Mouse (Mus musculus) ovary, adult 18-20 months (tissue): ENCODE data around the gene Aldh3a2.
"Not testable (repeated sequence)": the region's sequence is repeated elsewhere in the genome, so short reads cannot be mapped to it uniquely, and the experiment has no call there.

Experiments used
- DNase-seq: peaks from one replicate; pipeline ENCODE4 v3.0.0; 2022; ENCODE audit warnings: low spot score, mixed read lengths

The Aldh3a2 gene

GRCm38 (mm10) chr11:61212102-61212501 is 55.2 kb downstream of the Aldh3a2 start:
- DNase-seq = no peak

GRCm38 (mm10) chr11:61208316-61208715 is 58.9 kb downstream of the Aldh3a2 start:
- DNase-seq = no peak

DNA sequence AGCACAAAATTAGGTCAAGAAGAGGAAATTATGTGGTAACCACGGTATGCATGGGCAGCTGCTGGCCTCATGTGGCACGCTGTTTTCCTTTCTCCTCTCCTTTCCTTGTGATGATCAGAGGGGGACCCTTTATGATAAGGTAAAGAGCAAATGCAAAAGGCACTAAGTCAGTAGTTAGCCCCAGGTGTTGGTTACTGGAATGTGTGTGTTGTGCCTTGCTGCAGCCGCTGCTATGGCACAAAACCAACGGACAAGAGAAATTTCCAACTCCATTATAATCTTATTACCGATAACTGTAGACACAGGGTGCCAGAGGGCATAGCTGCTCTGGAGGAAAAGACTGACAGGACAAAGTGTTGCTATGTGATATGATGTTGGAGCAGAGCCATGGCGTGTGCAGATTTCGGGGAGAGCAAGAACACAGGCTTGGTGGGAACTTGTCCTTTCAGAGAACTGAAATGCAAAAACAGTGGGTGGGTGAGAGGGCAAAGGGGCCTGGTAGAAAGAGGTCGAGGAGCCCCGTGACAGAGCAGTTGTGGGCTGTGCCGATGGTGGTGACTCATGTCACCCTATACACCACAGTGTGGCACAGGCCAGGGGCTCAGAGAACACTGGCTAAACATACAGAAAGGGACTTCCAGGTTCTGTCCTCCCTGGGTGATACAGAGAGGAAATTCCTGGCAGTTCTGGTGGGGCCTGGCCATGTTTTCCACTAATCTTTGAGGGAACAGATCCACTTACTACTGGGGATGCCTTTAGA is 59.6 kb downstream of the Aldh3a2 start, which contains the start of gene Aldh3a1:
TSS of gene Aldh3a1 (plus strand) at position 51 of the 760 bp plus-strand sequence.
- DNase-seq = no peak

DNA sequence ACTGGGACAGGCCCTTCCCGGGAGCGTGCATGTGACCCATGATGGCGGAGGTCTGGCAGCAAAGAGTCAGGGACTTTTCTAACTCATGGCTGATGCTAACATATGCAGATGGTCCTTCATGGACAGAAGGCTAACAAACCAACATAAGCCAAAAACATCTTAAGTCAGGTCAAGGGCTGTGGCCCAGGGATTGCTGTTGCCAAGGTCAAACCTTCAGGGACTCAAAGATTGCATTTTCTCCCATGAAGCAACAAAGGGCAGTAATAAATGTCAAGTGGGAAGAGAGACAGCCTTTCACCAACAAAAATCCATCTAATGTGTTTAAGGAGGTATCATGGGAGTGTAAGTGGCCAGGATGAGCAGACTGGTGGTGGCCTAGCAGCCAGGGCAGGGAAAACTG is 61.1 kb downstream of the Aldh3a2 start:
- no peak for DNase-seq

DNA sequence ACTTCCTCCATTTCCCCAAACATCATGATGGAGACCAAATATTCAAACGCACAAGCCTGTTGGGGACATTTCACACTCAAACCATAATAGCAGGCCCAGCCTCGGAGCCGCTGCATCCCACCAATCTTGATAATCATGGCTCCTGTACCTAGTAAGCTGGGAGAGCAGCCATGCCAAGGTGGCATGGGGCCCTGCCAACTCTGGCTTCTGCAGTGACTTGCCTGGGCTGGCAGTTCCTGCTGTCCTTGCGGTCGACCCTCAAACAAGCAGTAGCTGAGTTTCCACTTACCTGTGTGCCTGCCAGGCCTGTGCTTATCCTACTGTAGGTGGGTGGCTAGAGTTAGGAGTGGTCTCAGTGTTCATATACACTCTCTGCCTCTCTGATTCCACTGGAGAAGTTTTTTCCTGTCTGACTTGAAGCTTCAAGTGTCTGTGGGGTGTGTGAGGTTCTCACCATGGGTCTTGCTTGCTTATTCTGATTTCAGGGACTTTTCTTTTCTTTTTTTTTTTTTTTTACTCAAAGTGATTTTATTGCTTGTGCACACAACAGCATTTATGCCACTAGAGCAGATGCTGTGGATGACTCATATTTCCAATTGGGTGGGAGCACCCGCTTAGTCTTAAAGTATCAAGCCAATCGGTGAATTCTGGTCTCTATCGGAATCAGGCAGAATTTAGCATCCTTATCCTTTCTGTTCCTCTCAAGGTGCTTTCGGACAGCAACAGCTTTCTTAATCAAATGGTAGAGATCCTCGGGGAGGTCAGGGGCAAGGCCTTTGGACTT is 61.9 kb downstream of the Aldh3a2 start:
- no peak for DNase-seq

DNA sequence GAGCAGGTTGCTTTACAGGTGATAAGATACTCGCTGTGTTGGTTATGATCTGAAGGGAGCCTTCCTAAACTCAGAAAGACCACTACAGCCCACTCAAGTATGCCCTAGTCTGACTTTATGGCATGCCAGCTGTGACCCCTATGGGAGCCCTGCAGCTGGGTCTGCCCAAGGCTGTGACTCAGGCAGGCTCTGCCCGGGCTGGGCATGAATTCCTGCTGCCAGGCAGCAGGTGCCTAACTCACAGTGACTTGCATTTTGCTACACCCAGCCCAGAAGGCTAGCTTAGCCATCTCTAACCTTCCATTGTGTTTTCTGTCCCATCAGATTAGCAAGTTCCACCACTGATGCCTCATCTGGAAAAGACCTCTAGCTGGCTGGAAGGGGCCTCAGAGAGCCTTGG is 64.5 kb downstream of the Aldh3a2 start:
- DNase-seq = no peak

DNA sequence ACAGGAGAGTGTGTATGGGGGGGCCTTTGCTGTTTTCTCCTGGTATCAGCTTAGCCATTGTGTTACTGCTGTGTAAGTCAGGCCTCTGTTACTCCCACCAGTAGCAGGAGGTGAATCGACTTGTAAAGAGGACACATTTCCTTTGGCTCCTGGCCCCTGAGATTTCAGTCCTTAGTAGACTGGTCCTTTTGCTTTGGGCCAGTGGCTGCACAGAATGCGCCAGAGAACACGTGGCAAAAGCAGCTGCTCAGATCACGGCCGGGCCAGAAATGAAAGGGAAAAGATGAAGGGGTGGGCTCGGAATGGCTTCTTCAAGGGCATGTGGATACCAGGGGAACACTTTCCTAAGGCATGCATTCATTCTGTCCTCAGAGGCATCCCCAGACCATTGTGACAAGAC is 65.1 kb downstream of the Aldh3a2 start:
- no peak for DNase-seq

GRCm38 (mm10) chr11:61199620-61200362 is 67.5 kb downstream of the Aldh3a2 start:
- DNase-seq = no peak

DNA sequence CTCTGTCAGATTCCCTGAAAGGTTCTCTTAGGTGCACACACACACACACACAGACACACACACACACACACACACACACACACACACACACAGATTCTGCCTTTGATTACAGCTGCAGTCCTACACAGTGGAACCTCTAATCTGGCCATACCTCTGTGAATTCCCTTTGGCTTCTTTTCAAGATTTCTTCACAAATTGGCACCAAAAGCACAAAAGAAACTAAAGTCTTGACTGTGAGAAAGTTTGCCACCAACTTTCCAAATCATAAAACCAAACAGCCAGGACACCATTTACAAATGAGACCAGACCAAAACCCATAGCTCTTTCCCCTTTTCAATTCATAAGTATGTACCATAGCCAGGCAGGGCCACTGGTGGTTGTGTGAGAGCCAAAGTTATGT is 69.3 kb downstream of the Aldh3a2 start:
- no peak for DNase-seq

- DNase-seq = no peak
These were observed 70.5 kb downstream of the Aldh3a2 start for GRCm38 (mm10) chr11:61196616-61197353.

- DNase-seq = peak; percentile 48
These were observed 73.9 kb downstream of the Aldh3a2 start for GRCm38 (mm10) chr11:61193392-61193791.

GRCm38 (mm10) chr11:61192779-61193178 is 74.5 kb downstream of the Aldh3a2 start:
- no peak for DNase-seq

- DNase-seq = not testable (repeated sequence)
These were observed 75.1 kb downstream of the Aldh3a2 start for GRCm38 (mm10) chr11:61192123-61192522.

GRCm38 (mm10) chr11:61190776-61191175 is 76.5 kb downstream of the Aldh3a2 start:
- no peak for DNase-seq

- no peak for DNase-seq
These were observed 83.4 kb downstream of the Aldh3a2 start for GRCm38 (mm10) chr11:61183820-61184219.

GRCm38 (mm10) chr11:61181624-61182023 is 85.6 kb downstream of the Aldh3a2 start:
- no peak for DNase-seq

- DNase-seq = no peak
These were observed 86.9 kb downstream of the Aldh3a2 start for GRCm38 (mm10) chr11:61180361-61180760.

- no peak for DNase-seq
These were observed 90.9 kb downstream of the Aldh3a2 start for GRCm38 (mm10) chr11:61176321-61176720.

- DNase-seq = no peak
These were observed 91.5 kb downstream of the Aldh3a2 start for GRCm38 (mm10) chr11:61175778-61176177.

DNA sequence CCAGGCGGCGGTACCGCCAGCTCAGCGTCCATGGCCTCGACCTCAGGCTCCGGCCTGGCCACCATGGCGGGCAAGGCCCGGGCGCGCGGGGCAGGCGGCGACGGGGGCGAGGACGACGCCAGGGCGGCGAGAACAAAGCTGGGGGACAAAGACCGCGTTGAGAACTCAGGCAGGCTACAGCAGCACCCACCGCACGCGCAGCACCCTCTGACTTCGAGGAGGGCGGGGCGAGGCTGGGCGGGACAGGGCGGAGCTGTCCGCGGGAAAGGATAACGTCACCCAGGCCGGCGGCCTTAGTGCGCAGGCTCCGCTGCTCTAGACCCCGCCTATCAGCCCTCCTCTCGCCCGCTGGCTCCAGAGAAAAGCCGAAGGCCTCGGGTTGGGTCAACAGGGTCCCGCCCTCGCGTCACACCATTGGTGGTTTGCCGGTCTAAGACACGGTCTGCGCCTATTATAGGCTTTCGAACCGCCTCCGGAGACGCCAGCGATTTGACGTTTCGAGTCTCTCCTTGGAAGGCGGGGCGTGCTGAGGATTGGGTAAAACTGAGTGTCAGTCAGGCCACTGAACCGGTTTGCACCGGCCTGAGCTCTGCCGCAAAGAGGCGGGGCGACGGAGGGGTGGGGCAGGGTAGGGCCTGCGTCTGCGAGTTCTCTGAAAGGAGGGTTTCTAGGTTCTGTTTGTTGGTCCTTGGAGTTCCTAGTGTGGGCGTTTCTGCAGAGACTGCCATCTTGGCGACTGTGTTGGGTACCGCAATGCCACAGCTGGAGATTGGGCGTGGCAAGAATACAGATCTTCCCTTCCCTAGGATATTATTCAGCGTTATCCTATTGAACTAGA is 92.2 kb downstream of the Aldh3a2 start, which contains the start of gene Usp22:
TSS of gene Usp22 (minus strand) at position 235 of the 838 bp plus-strand sequence.
- peak; percentile 100 for DNase-seq
